Mouse (Mus musculus): ENCODE data around the gene Phactr4. TPM values are rescaled to one million over a fixed set of nuclear protein-coding genes. Genes with fewer than 3 reads are reported as not detected.

The Phactr4 gene
- polyA plus RNA-seq, 1 experiment from 2014 or later, result 27.9 TPM

DNA sequence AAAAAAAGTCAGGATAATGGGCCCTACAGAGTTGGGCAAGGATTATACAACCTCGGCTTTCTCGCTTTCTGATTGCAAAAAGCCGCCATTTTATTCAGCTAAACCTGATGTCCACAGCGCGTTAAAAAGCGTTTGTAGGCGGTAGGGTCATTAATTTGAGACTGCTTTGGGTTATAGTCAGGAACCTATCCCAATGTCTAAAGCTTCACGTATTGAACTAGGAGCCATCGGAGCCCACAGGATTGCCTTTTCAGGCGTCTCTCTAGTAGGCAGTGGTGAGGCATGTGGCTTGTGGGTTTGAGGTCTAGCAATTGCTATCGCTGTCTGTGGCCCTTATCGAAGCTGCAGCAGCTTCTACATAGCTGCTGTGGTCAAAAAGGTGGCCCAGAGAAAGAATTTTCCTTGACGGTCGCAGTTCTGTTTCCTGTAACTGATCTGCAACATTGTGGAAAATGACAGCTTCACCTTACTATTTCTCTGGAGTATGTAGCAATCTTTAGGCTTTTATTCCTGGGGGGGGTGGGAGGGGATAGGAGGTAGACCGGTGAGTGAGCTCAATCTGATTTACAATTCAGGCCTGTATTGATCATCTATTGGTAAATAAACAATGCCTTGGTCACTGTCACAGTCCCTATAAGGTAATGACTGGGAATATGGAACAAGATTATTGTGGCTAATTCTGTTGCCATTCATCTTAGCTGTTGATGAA is 113.0 kb downstream of the Phactr4 start:
- Histone ChIP-seq H3K36me3 (peaks cover 52% of the 10 kb centered on the region), H3K9me3 (replicated peaks) (no peaks in the 10 kb centered on the region)
- 1% methylated on average over 15 of the region's 15 CpGs for WGBS

GRCm38 (mm10) chr4:132308437-132309139 is 113.7 kb downstream of the Phactr4 start:
- Histone ChIP-seq H3K4me1 (peaks cover 9% of the 10 kb centered on the region), H3K9me3 (replicated peaks) (no peaks in the 10 kb centered on the region), H3K27me3 (ENCODE audit: low read depth, poor library complexity, severe bottlenecking) (no peaks in the 10 kb centered on the region), H3K27ac (peak overlapping the region; percentile 95), H3K4me3 (peak overlapping the region; percentile 91), H3K36me3 (peaks cover 45% of the 10 kb centered on the region)
- DNase-seq (ENCODE audit: low spot score), result peak; percentile 85
- WGBS, result 1% methylated on average over 41 of the region's 41 CpGs

More for the DNA sequence above, 113.0 kb downstream of the Phactr4 start:
- H3K27ac ChIP-seq, result peak overlapping the region; percentile 95
- DNase-seq (ENCODE audit: low spot score), result no peak
- H3K4me3 ChIP-seq, result peak overlapping the region; percentile 91
- H3K4me1 ChIP-seq, result peaks cover 9% of the 10 kb centered on the region
- no peaks in the 10 kb centered on the region for H3K27me3 ChIP-seq (ENCODE audit: low read depth, poor library complexity, severe bottlenecking)

DNA sequence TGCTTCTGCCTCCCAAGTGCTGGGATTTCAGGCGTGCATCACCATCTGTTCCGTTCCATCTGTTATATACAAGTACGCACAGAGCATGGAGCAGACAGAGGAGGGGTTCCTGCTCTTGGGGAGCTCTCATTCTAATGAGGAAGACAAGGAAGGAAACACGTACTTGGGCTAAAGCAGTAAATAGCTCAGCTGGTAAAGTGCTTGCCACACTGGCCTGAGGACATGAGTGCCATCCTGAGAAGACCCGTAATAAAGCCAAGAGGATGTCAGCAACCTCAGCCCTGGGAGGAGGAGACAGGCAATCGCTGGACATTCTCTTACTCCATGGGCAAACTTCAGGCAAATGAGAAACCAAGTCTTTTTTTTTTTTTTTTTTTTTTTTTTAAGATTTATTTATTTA is 116.3 kb downstream of the Phactr4 start:
- Histone ChIP-seq H3K4me1 (peaks cover 24% of the 10 kb centered on the region), H3K9me3 (replicated peaks) (no peaks in the 10 kb centered on the region), H3K27ac (no peak overlapping the region), H3K27me3 (ENCODE audit: low read depth, poor library complexity, severe bottlenecking) (no peaks in the 10 kb centered on the region), H3K36me3 (peaks cover 20% of the 10 kb centered on the region), H3K4me3 (no peak overlapping the region)
- WGBS, result 79% methylated on average over 6 of the region's 6 CpGs
- DNase-seq (ENCODE audit: low spot score), result no peak

Small RNAs within 50 kb of the gene (microRNA-seq; reads per million reads assigned to microRNA genes)
- gene Gm25707, result not detected

Other genes starting within 250 kb of the Phactr4 start
- gene Ythdf2, start 210.2 kb downstream of the Phactr4 start, polyA plus RNA-seq (2016; fragmentation: Nextera tagmentation; extraction: Ambion mirVana), result 151 TPM in 2 replicates
- 48.2 and 49.0 TPM in 2 replicates for gene Gmeb1, start 160.9 kb downstream of the Phactr4 start, polyA plus RNA-seq (2016; fragmentation: Nextera tagmentation; extraction: Ambion mirVana)
- gene Taf12, start 148.1 kb downstream of the Phactr4 start, polyA plus RNA-seq (2016; fragmentation: Nextera tagmentation; extraction: Ambion mirVana), result 60.9 and 62.9 TPM in 2 replicates
- 0.68 and 1.4 TPM in 2 replicates for gene Rab42, start 119.1 kb downstream of the Phactr4 start, polyA plus RNA-seq (2016; fragmentation: Nextera tagmentation; extraction: Ambion mirVana)
- gene Trnau1ap, start 93.0 kb downstream of the Phactr4 start, polyA plus RNA-seq (2016; fragmentation: Nextera tagmentation; extraction: Ambion mirVana), result 89.2 and 90.1 TPM in 2 replicates
- gene Rcc1, start 68.9 kb downstream of the Phactr4 start, polyA plus RNA-seq (2016; fragmentation: Nextera tagmentation; extraction: Ambion mirVana), result 162 and 192 TPM in 2 replicates
- gene Med18, start 41.4 kb upstream of the Phactr4 start, polyA plus RNA-seq (2016; fragmentation: Nextera tagmentation; extraction: Ambion mirVana), result 37.2 and 40.6 TPM in 2 replicates
- gene Sesn2, start 88.0 kb upstream of the Phactr4 start, polyA plus RNA-seq (2016; fragmentation: Nextera tagmentation; extraction: Ambion mirVana), result 10.9 and 11.7 TPM in 2 replicates
- 1,005 and 1,007 TPM in 2 replicates for gene Atpif1, start 111.2 kb upstream of the Phactr4 start, polyA plus RNA-seq (2016; fragmentation: Nextera tagmentation; extraction: Ambion mirVana)
- gene Dnajc8, start 113.1 kb upstream of the Phactr4 start, polyA plus RNA-seq (2016; fragmentation: Nextera tagmentation; extraction: Ambion mirVana), result 213 and 229 TPM in 2 replicates
- 0.20 and 0.25 TPM in 2 replicates for gene Ptafr, start 141.6 kb upstream of the Phactr4 start, polyA plus RNA-seq (2016; fragmentation: Nextera tagmentation; extraction: Ambion mirVana)
- 41.9 and 43.0 TPM in 2 replicates for gene Eya3, start 216.5 kb upstream of the Phactr4 start, polyA plus RNA-seq (2016; fragmentation: Nextera tagmentation; extraction: Ambion mirVana)

Data from limb, embryonic 10.5 days (tissue).